Mouse (Mus musculus) v-Abl transformed pro-B cells (cell line): ENCODE measurements around the gene Nubpl.
"Not testable (repeated sequence)": the region's sequence is repeated elsewhere in the genome, so short reads cannot be mapped to it uniquely, and the experiment has no call there.

Experiments
- in situ Hi-C, 2 experiments: fragments of 400-800 bp; cut with MboI; formaldehyde crosslinking; loops; one replicate each; pipeline ENCODE4 v1.15.1; 2025; ENCODE audit not compliant: unreplicated experiment in 2 of 2

Gene Nubpl

GRCm38 (mm10) chr12:52231929-52232328 lies 134.4 kb downstream of the Nubpl start:
- in situ Hi-C loops = not testable (repeated sequence)

DNA sequence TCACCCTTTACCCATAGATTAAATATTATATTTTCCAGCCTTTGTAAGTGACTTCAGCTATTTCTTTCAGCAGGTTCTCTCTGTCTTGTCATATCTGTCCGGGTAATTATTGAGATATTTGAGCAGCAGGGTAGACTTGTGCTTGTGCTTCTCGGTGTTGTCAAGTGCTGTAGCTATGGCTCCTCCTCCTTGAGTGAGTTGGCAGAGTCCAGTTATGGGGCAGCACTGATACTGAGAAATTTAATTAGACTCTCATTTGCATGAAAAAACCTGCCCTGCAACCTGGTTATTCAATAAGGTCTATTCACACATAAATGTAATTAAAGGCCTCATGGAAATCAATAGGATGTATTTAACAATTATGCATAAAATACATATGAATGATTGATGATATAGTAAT lies 145.2 kb downstream of the Nubpl start:
- in situ Hi-C loops = no loop called here

- in situ Hi-C loops = no loop called here
These were observed 149.9 kb downstream of the Nubpl start for GRCm38 (mm10) chr12:52247438-52247837.

DNA sequence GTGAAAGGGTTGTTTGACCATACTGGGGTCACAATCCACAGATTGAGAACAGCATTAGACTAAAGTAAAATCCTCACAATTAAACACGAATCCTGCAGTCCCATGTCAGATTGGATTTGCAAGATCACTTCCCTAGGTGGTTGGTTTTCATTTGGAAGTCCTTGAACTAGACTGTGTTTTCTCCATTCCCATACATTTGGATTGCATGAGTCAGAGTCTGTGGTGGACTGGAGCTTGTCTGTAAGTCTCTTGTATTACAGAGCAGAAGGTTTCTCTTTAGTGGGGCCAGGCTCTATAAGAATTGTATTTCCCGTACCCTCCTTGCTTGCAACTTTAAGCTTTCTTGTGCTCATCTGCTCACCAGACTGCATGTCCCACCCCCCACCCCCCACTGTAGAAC lies 151.0 kb downstream of the Nubpl start:
- in situ Hi-C loops = no loop called here

DNA sequence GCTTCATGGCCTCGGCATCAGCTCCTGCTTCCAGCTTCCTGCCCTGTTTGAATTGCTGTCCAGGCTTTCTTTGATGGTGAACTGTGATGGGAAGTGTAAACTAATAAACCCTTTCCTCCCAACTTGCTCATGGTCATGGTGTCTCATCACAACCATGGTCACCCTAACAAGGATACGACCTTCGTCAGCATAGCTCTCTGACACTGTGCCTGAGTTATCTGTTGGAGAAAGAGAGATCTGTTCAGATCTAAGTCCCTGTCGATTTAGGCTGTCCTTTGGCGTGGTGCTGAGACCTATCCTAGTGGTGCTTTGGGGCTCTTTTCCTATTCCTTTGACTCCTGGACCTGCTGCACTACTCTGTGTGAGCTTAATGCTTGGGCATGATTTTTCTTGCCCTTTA lies 156.6 kb downstream of the Nubpl start:
- in situ Hi-C loops = no loop called here

DNA sequence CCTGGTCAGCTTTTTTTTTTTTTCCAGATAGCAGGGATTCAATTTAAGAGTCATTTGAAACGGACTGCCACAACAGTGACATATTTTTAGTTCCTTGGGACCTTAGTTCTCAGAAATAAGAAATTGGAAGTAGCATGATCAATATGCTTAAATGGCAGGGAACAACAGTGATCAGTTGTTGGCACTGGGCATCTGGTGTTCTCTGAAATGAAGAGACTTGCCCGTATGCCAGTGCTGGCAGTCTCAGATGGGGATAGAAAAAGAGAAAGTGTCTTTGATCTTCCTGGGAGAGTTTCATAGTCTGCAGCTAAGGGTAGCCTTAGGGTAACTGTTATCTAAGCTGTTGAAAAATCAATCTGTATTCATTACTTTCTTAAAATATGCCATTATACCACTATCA lies 170.6 kb downstream of the Nubpl start:
- in situ Hi-C loops = no loop called here

GRCm38 (mm10) chr12:52272828-52273227 lies 175.3 kb downstream of the Nubpl start:
- in situ Hi-C loops = no loop called here

GRCm38 (mm10) chr12:52276320-52276719 lies 178.8 kb downstream of the Nubpl start:
- in situ Hi-C loops = no loop called here

- in situ Hi-C loops = no loop called here
These were observed 183.7 kb downstream of the Nubpl start for GRCm38 (mm10) chr12:52281232-52281631.

DNA sequence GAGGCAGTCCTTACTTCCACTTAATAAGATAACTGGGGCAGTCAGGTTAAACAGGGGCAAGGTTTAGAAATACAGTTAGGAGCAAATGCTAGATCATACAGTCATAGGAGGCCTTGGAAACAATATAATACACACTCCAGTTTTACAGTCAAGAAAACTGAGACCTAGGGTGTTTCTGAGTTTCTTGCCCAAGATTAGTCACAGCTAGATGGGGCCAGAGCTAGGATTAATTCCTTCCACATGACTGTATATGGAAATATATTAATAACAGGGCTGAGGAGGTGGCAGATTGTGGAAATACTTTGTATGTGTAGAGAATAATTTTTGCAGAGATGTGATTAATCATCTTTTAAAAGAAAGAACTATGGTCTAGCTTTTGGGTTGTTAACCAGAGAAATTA lies 186.9 kb downstream of the Nubpl start:
- in situ Hi-C loops = no loop called here

GRCm38 (mm10) chr12:52286802-52287201 lies 189.3 kb downstream of the Nubpl start:
- in situ Hi-C loops = no loop called here

DNA sequence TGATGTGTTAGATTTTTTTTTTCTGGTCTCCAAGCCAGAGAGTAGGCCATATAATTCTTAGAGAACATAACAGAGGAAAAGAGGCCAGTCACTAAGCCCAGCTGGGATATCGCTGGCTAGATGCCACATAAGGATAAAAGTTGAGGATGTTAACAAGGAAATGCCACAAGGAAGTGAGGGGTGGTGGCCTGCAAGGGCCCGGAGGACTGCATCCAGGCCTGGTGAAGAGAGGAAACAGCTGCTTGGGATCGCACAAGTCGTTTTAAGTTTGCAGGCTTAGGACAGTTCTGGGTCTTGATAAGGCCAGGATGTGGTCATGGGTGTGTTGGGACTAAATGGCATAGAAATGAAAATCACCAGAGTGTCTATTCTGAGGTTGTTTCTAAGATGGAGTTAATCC lies 191.0 kb downstream of the Nubpl start:
- in situ Hi-C loops = no loop called here

GRCm38 (mm10) chr12:52288941-52289567 lies 191.5 kb downstream of the Nubpl start:
- in situ Hi-C loops = no loop called here

- in situ Hi-C loops = no loop called here
These were observed 192.1 kb downstream of the Nubpl start for GRCm38 (mm10) chr12:52289594-52289993.

DNA sequence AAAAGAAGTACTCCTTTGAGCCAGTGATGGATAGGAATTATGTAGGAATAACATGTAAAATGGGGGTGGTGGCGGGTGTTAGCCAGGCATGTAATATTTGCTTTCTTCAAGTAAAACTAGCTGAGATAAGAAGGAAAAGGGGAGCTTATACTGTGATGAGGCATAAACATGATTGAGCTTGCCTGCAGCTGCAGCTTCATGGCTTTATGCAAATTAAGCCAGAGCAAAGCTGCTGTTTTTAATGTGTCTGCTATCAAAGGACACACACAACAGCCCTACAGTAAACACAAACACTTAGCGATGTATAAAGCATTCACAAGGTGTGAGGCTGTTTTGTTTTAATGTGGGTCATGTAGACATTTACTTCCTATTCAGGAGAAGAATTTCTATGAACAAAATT lies 196.4 kb downstream of the Nubpl start:
- in situ Hi-C loops = no loop called here

DNA sequence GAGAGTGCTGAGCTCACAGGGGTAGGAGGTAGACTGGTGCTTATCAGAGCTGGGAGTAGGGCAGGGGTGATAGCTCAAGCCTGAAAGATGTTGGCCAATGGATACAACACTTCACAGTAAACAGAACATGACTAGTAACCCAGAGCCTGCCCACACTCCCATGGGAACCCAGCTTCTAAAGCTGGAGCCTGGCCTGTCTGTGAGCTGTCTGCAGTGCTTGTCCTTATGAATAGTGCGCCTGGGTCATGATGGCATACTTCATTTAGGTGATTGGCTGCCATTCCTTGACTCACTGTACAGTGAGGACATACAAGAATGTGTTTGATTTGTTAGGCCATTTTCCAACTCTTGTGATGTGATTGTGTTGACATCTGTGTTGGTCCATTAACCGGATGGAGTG lies 200.5 kb downstream of the Nubpl start:
- in situ Hi-C loops = no loop called here

DNA sequence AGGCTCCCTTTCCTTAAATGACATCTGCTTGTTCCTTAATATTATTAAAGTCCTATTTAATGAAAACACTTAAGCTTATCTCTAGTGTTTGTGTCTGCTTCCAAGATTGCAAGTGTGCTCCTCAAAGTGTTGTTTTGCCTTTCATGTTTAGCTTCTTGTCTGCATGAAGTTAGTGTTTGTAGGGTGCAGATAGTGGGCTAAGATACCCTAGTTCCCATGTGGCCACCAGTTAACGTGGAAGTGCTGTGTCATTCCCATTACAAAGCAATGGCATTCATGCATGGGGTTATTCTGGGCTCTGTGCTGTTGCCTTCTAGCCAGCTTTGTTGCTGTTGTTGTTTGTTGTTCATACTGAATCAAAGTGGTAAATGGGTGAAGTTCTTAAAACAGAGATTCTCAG lies 201.1 kb downstream of the Nubpl start:
- in situ Hi-C loops = no loop called here

- in situ Hi-C loops = no loop called here
These were observed 205.4 kb downstream of the Nubpl start for GRCm38 (mm10) chr12:52302961-52303360.

DNA sequence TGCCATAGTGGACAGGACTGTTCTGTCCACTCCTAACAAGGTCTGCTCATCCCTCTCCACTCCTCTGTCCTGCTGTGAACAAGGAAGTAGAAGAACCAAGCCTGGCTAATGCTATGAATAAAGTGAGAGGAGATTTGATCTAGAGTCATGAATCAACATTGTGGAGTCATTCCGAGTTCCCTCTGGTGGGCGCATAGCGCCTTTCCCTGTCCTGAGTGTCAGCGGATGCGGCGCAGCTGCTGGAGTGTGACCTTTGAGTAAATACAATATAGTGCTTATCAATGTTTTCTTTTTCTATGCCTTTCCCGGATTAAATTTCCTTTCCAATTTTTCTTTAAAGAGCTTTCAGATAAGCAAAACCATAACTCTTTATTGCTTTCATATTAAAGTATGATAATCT lies 208.8 kb downstream of the Nubpl start:
- in situ Hi-C loops = no loop called here

- in situ Hi-C loops = no loop called here
These were observed 209.9 kb downstream of the Nubpl start for GRCm38 (mm10) chr12:52307331-52307982.

DNA sequence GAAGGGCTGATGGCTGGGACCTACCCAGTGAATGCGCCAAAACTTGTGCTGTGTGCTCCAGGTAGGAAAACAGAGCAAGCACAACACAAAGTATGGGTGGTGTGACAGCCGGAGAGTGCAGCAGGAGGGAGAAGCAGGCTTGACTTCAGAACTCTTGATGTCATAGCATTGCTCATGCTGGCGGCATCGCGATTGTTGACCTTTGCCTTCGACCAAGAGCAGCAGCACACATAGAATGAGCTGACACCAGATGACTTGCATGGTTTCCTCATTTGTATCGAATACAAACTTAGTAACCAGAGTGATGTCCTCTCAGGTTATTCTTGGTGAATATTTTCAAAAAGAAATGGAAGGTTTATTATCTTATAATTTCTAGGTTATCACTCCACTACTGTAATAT lies 211.1 kb downstream of the Nubpl start:
- in situ Hi-C loops = no loop called here

DNA sequence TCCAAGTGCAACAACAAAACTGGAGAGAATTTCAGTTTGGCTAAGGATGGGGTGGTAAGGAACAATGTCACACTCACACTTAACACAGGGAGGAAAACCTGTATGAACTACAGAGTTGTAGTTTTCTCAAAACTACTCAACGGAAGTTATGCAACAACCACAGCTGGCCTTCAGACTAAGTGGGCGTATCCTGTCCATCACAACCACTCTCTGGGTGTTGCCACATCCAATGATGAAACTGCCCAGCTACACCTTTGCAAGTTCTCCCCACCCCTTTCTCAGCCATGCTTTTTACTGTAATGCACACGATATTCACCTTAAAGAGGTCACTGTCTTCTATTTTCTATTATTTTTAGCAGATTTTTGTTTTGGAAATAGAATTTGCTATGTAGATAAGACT lies 217.3 kb downstream of the Nubpl start:
- in situ Hi-C loops = no loop called here

DNA sequence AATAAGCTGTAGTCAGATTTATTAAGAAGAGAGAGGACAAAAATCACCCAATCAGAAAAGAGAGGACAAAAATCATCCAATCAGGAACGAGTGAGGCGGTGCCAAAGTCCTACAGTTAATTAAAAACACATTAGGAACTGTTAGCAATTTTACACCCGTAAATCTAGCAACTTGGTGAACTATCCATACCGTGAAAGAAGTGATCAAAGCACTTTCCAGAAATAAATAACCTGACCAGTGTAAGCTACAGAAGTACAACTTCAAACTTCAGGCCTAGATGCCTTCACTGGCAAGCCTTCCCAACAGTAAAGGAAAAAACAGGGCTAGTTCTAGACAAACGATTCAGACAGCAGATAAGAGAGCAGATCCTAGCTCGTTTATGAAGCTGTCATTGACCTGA lies 220.1 kb downstream of the Nubpl start:
- in situ Hi-C loops = no loop called here
